Mouse (Mus musculus) NIH3T3 (cell line): ENCODE data around the gene Gm15557.
A peak's percentile ranks its signal among the peaks of the same experiment; 100 is the strongest.

Experiments
- DNase-seq: peaks from one replicate; pipeline ENCODE4 v3.0.0-alpha.2; 2012; ENCODE audit warnings: low read depth

Gm15557 gene

DNA sequence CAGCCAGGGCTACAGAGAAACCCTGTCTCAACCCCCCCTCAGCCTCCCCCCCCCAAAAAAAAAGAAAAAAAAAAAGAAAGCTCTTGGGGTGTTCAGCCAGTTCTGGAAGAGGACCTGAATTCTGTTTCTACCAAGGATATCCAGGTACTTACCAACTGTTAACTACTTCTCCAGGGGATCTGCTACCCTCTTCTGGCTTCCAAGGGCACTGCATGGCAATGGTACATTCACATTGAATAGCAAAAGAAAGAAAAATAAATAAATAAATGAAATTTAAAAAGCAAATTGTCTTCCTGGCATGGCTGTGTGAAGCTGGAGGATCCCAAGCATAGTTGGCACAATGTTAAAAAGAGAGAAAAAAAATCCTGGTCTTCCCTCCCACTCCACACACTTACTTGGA is 11.5 kb downstream of the Gm15557 start:
- DNase-seq = peak; percentile 87

DNA sequence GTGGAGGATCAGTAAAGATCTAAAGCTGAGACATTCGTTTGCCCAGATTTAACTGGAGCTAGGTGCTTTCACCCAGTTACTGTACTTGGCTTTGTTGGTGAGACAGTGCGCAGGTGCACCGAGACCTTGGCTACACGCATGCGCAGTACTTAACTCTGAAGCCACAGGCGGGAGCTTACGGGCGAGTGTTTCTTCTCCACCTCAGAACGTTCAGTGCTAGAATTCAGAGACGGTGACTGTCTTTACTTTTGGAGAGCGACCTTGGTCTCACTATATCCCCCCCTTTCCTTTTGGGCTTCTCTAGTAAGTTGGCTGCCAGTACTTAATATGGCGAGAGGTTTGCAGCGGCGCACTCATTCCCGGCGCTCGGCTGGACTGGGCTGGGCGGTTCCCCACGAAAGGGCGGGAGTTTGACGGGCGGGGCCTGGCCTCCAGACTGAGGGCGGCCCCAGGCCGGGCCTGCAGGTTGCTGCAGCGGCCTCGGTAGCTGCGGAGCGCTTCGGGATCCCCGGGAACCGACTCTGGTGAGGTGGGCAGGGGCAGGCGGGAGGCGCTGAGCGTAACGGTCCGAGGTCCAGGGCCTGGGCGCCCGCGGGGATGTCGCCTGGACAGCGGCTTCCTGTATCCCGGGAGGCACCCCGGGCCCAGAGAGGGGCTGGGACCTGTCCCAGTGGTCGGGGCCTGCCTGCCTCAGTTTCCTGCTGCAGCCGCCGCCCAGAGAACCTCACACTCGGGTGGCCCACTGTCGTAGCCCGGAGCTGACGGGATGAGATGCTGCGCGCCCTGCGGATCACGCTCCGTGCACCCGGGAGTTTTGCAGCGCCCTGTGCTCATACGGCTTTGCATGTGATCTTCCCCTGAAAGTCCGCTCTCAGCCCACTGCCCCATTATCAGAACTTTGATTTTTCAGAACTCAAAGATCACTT is 15.9 kb downstream of the Gm15557 start, which contains the start of gene Cep250:
Gene Cep250, plus strand, starts transcription at position 325 of the 926 bp plus-strand sequence.
- DNase-seq = peak; percentile 91

DNA sequence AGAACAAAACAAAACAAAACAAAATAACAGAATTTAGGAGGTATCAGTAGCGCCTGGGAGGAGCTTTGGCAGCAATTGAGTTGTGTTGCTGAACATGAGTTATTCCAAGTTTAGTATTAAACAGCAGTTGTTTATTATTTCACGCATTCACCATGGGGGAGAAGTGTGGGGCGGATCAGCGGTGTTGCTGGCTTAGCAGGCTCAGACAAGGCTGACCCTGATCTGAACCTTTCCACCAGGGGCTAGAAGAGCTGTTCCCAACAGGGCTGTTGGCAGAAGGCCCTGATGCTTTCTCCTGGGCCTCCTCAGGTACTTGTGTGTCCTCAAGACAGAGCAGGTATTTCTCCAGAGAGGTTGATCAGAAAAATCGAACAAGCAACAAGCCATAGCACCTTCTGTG is 19.5 kb downstream of the Gm15557 start:
- DNase-seq = peak; percentile 6

DNA sequence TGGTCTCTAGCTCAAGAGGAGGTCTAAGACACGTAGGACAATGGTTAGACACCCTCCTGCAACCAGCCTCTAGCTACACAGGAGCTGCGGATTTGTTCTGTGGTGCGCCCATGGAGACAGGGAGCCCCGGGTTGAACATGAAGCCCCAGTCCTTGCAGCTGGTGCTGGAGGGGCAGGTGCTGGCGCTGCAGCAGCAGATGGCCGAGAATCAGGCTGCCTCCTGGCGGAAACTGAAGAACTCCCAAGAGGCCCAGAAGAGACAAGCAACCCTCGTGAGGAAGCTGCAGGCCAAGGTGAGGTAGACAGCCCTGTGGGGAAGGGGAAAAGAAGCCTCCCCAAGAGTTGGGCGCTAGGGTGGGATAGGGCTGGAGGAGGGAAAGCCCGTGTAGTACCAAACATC is 21.3 kb downstream of the Gm15557 start:
- no peak for DNase-seq

GRCm38 (mm10) chr2:155962991-155963390 is 22.5 kb downstream of the Gm15557 start:
- DNase-seq = peak; percentile 73

DNA sequence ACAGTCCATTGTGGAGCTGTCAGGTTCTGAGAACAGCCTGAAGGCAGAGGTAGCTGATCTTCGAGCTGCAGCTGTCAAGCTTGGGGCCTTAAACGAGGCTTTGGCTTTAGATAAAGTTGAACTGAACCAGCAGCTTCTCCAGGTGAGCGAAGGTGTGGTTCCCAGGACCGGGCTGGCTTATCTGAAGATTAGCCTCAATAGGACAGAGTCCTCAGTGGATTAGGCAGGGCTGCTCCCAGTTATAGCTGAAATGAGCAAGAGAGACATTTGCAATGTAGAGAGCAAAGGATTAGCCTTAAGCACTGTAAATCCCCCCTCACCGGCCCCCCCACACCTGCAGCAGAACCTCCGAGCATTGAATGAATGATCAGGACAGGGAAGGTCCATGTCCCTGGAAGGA is 32.8 kb downstream of the Gm15557 start:
- DNase-seq = no peak

GRCm38 (mm10) chr2:155974087-155974731 is 33.7 kb downstream of the Gm15557 start:
- no peak for DNase-seq

DNA sequence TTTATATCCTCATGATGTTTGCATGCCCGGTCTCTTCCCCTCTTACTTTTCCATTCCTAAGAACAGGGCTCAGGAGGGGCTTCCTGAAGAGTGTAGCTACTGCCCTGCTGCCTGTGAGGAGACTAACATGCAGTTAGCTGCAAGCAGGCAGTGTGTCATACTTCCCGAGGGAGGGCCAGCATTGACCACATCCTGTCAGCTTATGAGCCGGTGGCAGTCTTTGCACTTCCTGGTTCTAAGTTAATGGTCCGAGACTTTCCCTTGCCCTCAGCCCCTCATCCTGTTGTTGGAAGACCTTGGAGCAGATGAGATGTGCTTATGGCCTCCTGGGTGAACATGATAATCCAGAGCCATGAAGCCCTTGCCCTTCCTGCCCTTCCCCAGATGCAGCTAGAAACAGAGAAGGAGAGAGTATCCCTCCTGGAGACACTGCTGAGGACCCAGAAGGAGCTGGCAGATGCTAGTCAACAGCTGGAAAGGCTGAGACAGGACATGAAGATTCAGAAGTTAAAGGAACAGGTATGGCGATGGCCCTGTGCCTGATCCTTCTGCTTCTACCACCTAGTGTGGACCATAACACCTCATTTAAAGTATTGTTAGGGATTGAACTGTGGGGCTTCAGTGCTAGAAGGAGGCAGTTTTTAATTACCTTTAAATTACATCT is 38.9 kb downstream of the Gm15557 start:
- peak; percentile 57 for DNase-seq

- no peak for DNase-seq
Observed at GRCm38 (mm10) chr2:155985776-155986175, 45.2 kb downstream of the Gm15557 start.

DNA sequence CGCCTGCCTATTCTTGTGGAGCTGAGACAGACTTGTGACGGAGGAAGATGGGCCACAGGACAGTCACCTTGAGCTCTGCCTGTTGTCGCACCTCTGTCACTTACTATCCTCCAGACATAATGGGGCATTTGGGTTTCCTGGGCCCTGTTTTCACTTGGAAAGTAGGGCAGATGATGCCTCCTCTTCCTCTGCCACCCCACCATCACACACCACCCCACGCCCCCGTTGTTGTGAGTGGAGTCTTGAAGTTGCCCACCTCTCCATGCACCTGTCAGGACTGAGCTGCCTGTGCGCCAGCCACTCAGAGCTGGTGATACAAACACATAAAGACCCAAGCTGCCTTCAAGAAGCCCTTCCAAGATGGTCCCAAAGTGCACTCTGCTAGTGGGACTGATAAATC is 46.6 kb downstream of the Gm15557 start:
- no peak for DNase-seq

GRCm38 (mm10) chr2:155989085-155989484 is 48.6 kb downstream of the Gm15557 start:
- no peak for DNase-seq

DNA sequence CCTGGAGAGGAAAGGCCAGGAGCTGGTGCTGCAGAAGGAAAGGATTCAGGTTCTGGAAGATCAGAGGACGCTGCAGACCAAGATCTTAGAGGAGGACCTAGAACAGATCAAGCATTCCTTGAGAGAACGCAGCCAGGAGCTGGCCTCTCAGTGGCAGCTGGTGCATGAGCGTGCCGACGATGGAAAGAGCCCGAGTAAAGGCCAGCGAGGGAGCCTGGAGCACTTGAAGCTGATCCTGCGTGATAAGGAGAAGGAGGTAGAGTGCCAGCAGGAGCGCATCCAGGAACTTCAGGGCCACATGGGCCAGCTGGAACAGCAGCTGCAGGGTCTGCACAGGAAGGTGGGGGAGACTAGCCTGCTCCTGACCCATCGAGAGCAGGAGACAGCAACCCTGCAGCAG is 50.6 kb downstream of the Gm15557 start:
- DNase-seq = no peak

DNA sequence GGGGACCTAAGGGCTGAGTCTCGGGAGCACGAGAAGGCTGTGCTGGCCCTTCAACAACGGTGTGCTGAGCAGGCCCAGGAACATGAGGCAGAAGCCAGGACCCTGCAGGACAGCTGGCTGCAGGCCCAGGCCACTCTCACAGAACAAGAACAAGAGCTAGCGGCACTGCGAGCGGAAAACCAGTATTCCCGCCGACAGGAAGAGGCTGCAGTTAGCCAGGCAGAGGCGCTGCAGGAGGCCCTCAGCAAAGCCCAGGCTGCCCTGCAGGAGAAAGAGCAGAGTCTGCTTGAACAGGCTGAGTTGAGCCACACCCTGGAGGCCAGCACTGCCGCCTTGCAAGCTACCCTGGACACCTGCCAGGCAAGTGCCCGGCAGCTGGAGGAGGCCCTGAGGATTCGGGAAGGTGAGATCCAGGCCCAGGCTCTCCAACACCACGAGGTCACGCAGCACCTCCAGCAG is 51.4 kb downstream of the Gm15557 start:
- DNase-seq = peak; percentile 54
